Mouse (Mus musculus) intestine, postnatal 0 days (tissue): ENCODE results near the gene B3galt4. TPM values are rescaled to one million over a fixed set of nuclear protein-coding genes. Genes with fewer than 3 reads are reported as not detected.

Experiments
- ATAC-seq: fragments of 200-750 bp; cut with Nextera tagmentation; 2 replicates; pipeline ENCODE4 v1.8.0; 2017; ENCODE audit warnings: mild to moderate bottlenecking, moderate TSS enrichment, moderate library complexity
- H3K27ac ChIP-seq: fragments of 300-500 bp; sonication (generic); 2 replicates; pipeline ENCODE4 v1.5.1; 2014; ENCODE audit warnings: mild to moderate bottlenecking, low read depth, low read length, moderate library complexity
- H3K27me3 ChIP-seq: fragments of 300-500 bp; sonication (generic); replicated peaks from 2 replicates; pipeline ENCODE4 v1.6.1; 2014; ENCODE audit warnings: low read length, mixed read lengths; ENCODE audit not compliant: control insufficient read depth, insufficient read depth
- H3K36me3 ChIP-seq: fragments of 300-500 bp; sonication (generic); 2 replicates; pipeline ENCODE4 v1.6.1; 2014; ENCODE audit warnings: mild to moderate bottlenecking, moderate library complexity; ENCODE audit not compliant: control insufficient read depth, insufficient read depth
- H3K4me1 ChIP-seq: fragments of 300-500 bp; sonication (generic); replicated peaks from 2 replicates; pipeline ENCODE4 v1.6.1; 2014; ENCODE audit warnings: antibody characterized with exemption, low read length, mixed read lengths; ENCODE audit not compliant: control insufficient read depth, insufficient read depth
- H3K4me2 ChIP-seq: fragments of 300-500 bp; sonication (generic); replicated peaks from 2 replicates; pipeline ENCODE4 v1.6.1; 2014; ENCODE audit warnings: low read depth, mild to moderate bottlenecking, moderate library complexity
- H3K4me3 ChIP-seq: fragments of 300-500 bp; sonication (generic); 2 replicates; pipeline ENCODE4 v1.5.1; 2014; ENCODE audit warnings: low read depth, low read length
- H3K9ac ChIP-seq: fragments of 300-500 bp; sonication (generic); 2 replicates; pipeline ENCODE4 v1.6.1; 2014; ENCODE audit warnings: mild to moderate bottlenecking, low read depth, low read length
- H3K9me3 ChIP-seq: fragments of 300-500 bp; sonication (generic); 2 replicates; pipeline ENCODE4 v1.6.1; 2016; ENCODE audit warnings: mixed run types; ENCODE audit not compliant: control insufficient read depth
- CTCF ChIP-seq: sonication (generic); IDR thresholded peaks from 2 replicates; pipeline ENCODE4 v1.5.1; 2016; ENCODE audit warnings: low read depth, mild to moderate bottlenecking, control low read depth, antibody characterized with exemption, moderate library complexity
- WGBS: fragments of 180-500 bp; shearing (Covaris S2); extraction: QIAGEN DNeasy Blood & Tissue Kit; methylation state at CpG from one replicate; pipeline ENCODE4 v1.1.7; 2014; 5-methylcytosine and 5-hydroxymethylcytosine counted together
- polyA plus RNA-seq: library from polyadenylated mRNA; unstranded; fragments of >200 nt; fragmentation: Nextera tagmentation; extraction: Ambion mirVana; gene quantifications from 2 replicates; pipeline ENCODE4 v1.2.1, GENCODE M21; 2015

The B3galt4 gene
- polyA plus RNA-seq, 1 experiment from 2014 or later = 15.0 TPM

DNA sequence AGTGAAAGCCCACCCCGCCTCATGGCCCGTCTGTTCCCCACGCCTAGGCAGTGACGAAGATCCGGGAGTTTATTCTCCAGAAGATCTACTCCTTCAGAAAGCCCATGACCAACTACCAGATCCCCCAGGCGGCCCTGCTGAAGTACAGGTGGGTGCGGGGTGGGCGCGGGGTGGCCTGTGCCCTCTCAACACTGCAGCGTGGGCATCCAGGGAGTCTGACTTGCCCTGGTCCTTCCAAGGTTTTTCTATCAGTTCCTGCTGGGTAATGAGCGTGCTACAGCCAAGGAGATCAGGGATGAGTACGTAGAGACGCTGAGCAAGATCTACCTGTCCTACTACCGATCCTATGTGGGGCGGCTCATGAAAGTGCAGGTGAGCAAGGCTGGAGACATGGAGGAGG, 8.7 kb upstream of the B3galt4 start:
- peaks cover 58% of the 10 kb centered on the region for H3K36me3 ChIP-seq
- H3K27ac ChIP-seq = no peak overlapping the region
- TF ChIP-seq CTCF = no peak
- no peak overlapping the region for H3K4me2 ChIP-seq
- 93% methylated on average over 15 of the region's 15 CpGs for WGBS
- H3K9ac ChIP-seq = no peak overlapping the region
- peaks cover 5% of the 10 kb centered on the region; the same call in 1 of the 2 replicates for H3K4me1 ChIP-seq
- no peaks in the 10 kb centered on the region for H3K9me3 ChIP-seq
- H3K4me3 ChIP-seq = no peak overlapping the region
- ATAC-seq = no peak
- no peaks in the 10 kb centered on the region for H3K27me3 ChIP-seq

DNA sequence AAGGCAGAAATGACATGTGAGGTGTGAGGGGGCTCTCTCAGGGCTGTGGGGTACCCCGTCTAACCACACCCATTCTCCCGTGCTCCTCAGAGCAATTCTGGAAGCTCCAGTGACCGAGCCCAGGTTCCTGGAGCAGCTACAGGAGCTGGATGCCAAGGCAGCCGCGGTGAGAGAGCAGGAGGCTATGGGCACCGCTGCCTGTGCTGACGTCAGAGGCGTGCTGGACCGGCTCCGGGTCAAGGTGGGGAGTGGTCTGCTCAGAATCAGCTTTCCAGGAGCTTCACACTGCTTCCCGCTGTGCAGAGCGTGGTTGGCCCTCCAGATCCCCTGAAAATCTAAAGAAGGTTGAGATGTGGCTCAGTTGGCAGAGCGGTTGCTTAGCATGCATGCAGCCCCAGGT, 7.8 kb upstream of the B3galt4 start:
- Histone ChIP-seq H3K27me3 (no peaks in the 10 kb centered on the region), H3K4me2 (no peak overlapping the region), H3K36me3 (peaks cover 57% of the 10 kb centered on the region), H3K9me3 (no peaks in the 10 kb centered on the region), H3K27ac (no peak overlapping the region), H3K9ac (no peak overlapping the region), H3K4me3 (no peak overlapping the region), H3K4me1 (peaks cover 10% of the 10 kb centered on the region; the same call in 1 of the 2 replicates)
- no peak for TF ChIP-seq CTCF
- ATAC-seq = no peak
- 91% methylated on average over 13 of the region's 13 CpGs for WGBS

DNA sequence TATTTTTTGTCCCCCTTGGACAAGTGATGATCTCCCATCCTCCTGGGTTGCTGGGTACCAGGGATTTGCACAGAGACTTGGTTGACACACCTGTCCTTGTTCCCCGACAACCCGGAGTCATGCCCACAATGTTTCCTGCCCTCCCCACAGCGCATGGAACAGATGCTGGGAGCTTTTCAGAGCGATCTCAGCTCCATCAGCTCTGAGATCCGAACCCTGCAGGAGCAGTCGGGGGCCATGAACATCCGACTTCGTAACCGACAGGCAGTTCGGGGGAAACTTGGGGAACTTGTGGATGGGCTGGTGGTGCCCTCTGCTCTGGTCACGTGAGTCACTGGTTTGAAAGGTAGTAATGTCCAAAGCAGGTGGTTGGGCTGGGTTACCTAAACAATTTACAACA, 7.2 kb upstream of the B3galt4 start:
- H3K36me3 ChIP-seq = peaks cover 51% of the 10 kb centered on the region
- H3K4me2 ChIP-seq = no peak overlapping the region
- 96% methylated on average over 11 of the region's 11 CpGs for WGBS
- ATAC-seq = no peak
- H3K4me1 ChIP-seq = peaks cover 10% of the 10 kb centered on the region; the same call in 1 of the 2 replicates
- H3K9ac ChIP-seq = no peak overlapping the region
- no peaks in the 10 kb centered on the region for H3K9me3 ChIP-seq
- H3K4me3 ChIP-seq = no peak overlapping the region
- no peak overlapping the region for H3K27ac ChIP-seq
- no peaks in the 10 kb centered on the region for H3K27me3 ChIP-seq
- no peak for TF ChIP-seq CTCF

DNA sequence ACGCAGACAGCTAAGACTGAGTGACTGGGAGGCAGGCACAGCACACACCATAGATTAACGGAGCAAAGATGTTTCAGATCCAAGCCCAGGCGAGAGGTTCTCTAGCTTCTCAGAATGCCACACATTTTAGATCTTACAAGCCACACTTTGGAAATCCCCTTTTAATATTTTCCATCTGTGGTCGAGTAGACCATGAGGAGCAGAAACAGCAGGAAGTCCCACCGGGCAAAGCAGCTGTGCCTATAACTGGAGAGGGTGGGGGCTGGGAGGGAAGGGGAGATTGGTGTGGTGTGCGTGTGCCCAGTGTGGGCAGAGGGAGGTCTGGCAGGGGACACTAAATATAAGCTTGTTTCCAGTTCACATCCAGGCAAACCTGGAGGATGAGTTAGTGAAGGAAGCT, 6.2 kb upstream of the B3galt4 start:
- Histone ChIP-seq H3K36me3 (peaks cover 49% of the 10 kb centered on the region), H3K9ac (no peak overlapping the region), H3K27me3 (no peaks in the 10 kb centered on the region), H3K4me3 (no peak overlapping the region), H3K4me1 (peaks cover 10% of the 10 kb centered on the region; the same call in 1 of the 2 replicates), H3K9me3 (no peaks in the 10 kb centered on the region), H3K4me2 (no peak overlapping the region), H3K27ac (no peak overlapping the region)
- 93% methylated on average over 6 of the region's 6 CpGs for WGBS
- TF ChIP-seq CTCF = no peak
- no peak for ATAC-seq

DNA sequence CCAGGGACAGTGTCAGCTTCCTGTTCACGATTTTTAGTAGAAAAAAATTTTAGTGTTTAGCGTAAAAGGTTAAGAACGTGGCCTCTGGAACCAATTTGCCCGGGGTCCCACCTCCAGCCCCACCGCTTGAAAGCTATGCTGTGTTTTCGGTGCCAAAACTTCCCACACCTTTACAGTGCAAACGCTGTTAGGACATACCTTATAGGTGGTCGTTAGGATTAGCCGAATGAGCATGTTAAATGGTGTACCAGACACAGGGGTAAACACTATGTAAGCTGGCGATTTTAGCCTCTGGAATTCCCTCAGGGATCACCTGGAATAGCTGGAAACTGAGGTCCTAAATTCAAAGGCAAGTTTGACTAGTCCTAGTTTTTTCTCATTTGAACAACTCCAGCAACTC, 5.0 kb upstream of the B3galt4 start:
- H3K27ac ChIP-seq = peak overlapping the region; percentile 92; the same call in 1 of the 2 replicates
- TF ChIP-seq CTCF = no peak
- no peak for ATAC-seq
- WGBS = 6% methylated on average over 10 of the region's 10 CpGs
- H3K27me3 ChIP-seq = no peaks in the 10 kb centered on the region
- H3K9ac ChIP-seq = peak overlapping the region; percentile 77
- H3K4me3 ChIP-seq = peak overlapping the region; percentile 70
- H3K4me2 ChIP-seq = peak overlapping the region; percentile 77
- H3K36me3 ChIP-seq = peaks cover 38% of the 10 kb centered on the region
- no peaks in the 10 kb centered on the region for H3K9me3 ChIP-seq
- H3K4me1 ChIP-seq = peaks cover 10% of the 10 kb centered on the region; the same call in 1 of the 2 replicates

DNA sequence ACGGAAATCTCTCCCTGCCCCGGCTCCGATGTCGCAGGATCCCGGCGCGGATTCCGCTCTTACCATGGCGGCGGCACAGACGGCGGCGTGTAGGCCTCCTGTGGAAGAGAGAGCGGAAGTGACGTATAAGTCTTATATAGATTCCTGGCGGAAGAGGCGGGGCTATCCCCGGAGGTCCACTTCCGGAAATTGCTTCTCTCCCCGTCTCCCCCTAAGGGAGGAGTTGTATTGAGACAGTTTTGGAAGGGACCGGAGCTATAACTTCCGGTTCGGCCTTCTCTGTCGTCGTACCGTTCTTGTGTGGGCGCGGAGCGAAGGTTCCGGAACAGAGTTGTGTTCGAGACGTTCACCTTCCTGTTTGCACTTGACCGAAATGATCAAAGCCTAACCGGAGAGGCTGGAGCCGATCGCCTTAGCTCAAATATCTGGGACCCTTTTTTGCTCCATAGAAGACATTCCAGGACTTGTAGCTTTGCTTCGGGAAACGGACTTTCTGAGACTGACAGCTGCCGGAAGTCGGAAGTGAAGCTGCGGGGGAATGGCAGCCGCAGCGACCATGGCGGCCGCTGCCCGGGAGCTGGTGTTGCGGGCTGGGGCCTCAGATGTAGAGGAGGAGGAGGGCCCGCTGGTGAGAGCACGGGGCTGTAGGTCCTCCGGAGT, 4.4 kb upstream of the B3galt4 start, which contains the start of the genes Vps52 and Rps18:
Gene Vps52, plus strand, starts transcription at position 258 of the 660 bp plus-strand sequence.
Gene Rps18, minus strand, starts transcription at position 447 of the 660 bp plus-strand sequence.
- peak; percentile 53 for TF ChIP-seq CTCF
- Histone ChIP-seq H3K27ac (peak within 1 kb of the TSS; percentile 92), H3K36me3 (peaks cover 31% of the 10 kb centered on the region), H3K27me3 (no peaks in the 10 kb centered on the region), H3K9ac (peak within 1 kb of the TSS; percentile 77), H3K4me3 (peak within 1 kb of the TSS; percentile 70), H3K4me2 (peak within 1 kb of the TSS; percentile 79), H3K9me3 (no peaks in the 10 kb centered on the region), H3K4me1 (peaks cover 10% of the 10 kb centered on the region; the same call in 1 of the 2 replicates)
- peak; percentile 80 for ATAC-seq
- WGBS = under 1% methylated on average over 50 of the region's 50 CpGs
